Mouse (Mus musculus): Measurements from ENCODE around the gene Zfp366.

DNA sequence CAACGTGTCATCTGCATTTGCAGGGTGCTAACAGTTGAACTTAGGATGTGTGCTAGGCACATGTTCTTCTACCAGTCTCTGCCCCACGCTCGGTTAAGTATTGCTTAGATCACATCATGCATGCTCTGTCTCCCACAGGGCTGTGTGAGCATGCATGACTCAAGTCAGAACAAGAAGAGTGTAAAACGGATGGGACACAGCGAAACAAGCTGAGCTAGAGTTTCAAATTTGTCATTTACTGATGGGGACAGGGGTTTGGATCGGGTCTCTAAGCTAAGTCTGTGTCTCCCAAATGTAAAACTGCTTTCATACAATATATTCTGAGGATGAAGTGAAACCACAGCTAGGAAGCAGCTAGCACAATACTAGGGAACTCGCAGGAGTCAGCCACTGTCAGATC is 2.2 kb downstream of the Zfp366 start:
- no peak for TF ChIP-seq EP300 (IDR thresholded peaks at IDR 0.05; ENCODE audit: low read depth)
- no peak for TF ChIP-seq CTCF (IDR thresholded peaks at IDR 0.05; ENCODE audit: low read depth)
